Mouse (Mus musculus) hindbrain, embryonic 12.5 days (tissue): ENCODE measurements around the gene Gm42715. TPM values are rescaled to one million over a fixed set of nuclear protein-coding genes. Genes with fewer than 3 reads are reported as not detected.

Experiments used
- ATAC-seq: fragments of 200-750 bp; cut with Nextera tagmentation; 2 replicates; pipeline ENCODE4 v1.8.0; 2017; ENCODE audit warnings: moderate TSS enrichment; ENCODE audit not compliant: low FRiP score
- H3K27ac ChIP-seq: fragments of 300-500 bp; sonication (generic); 2 replicates; pipeline ENCODE4 v1.5.1; 2016; ENCODE audit warnings: mild to moderate bottlenecking
- H3K27me3 ChIP-seq: fragments of 300-500 bp; sonication (generic); 2 replicates; pipeline ENCODE4 v1.6.1; 2016; ENCODE audit warnings: mild to moderate bottlenecking
- H3K36me3 ChIP-seq: fragments of 300-500 bp; sonication (generic); 2 replicates; pipeline ENCODE4 v1.6.1; 2016; ENCODE audit warnings: mild to moderate bottlenecking
- H3K4me1 ChIP-seq: fragments of 300-500 bp; sonication (generic); 2 replicates; pipeline ENCODE4 v1.6.1; 2016
- H3K4me2 ChIP-seq: fragments of 300-500 bp; sonication (generic); replicated peaks from 2 replicates; pipeline ENCODE4 v1.6.1; 2016; ENCODE audit warnings: mild to moderate bottlenecking
- H3K4me3 ChIP-seq: fragments of 300-500 bp; sonication (generic); 2 replicates; pipeline ENCODE4 v1.5.1; 2016; ENCODE audit warnings: mild to moderate bottlenecking
- H3K9ac ChIP-seq: fragments of 300-500 bp; sonication (generic); 2 replicates; pipeline ENCODE4 v1.6.1; 2016; ENCODE audit warnings: mild to moderate bottlenecking, moderate library complexity
- H3K9me3 ChIP-seq: fragments of 300-500 bp; sonication (generic); replicated peaks from 2 replicates; pipeline ENCODE4 v1.6.1; 2016; ENCODE audit warnings: mild to moderate bottlenecking
- WGBS: fragments of 180-500 bp; shearing (Covaris S2); methylation state at CpG from one replicate; pipeline ENCODE4 v1.1.7; 2016; 5-methylcytosine and 5-hydroxymethylcytosine counted together
- polyA plus RNA-seq: library from polyadenylated mRNA; unstranded; fragments of >200 nt; fragmentation: Nextera tagmentation; extraction: Ambion mirVana; gene quantifications from 2 replicates; pipeline ENCODE4 v1.2.1, GENCODE M21; 2016

The Gm42715 gene
- polyA plus RNA-seq, 1 experiment from 2014 or later = 16.9 TPM

DNA sequence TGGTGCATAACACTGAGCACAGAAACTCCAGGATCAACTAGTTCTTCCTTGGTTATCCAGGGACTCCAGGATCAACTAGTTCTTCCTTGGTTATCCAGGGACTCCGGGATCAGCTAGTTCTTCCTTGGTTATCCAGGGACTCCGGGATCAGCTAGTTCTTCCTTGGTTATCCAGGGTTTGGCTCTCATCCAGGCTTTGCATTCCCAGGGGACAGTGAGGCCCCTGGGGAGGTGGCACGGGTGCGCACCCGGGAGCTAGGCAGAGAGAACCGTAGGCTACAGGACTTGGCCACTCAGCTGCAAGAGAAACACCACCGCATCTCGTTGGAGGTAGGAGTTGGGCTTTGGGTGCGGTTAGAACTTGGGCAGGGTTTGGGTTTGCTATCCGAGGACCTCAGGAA is 71.7 kb downstream of the Gm42715 start:
- H3K4me1 ChIP-seq = peaks cover 19% of the 10 kb centered on the region

DNA sequence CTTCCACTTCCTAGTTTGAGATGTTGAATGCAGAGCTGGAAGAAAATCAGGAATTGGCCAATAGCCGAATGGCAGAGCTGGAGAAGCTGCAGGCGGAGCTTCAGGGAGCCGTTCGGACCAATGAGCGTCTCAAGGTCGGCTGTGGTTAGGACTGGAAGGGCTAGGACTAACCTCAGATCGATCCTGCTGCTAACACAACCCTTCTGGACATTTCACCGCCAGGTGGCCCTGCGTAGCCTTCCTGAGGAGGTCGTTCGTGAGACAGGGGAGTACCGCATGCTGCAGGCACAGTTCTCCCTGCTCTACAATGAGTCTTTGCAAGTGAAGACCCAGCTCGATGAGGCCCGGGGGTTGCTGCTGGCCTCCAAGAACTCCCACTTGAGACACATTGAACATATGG is 73.2 kb downstream of the Gm42715 start:
- Histone ChIP-seq H3K4me2 (no peak overlapping the region), H3K27me3 (no peaks in the 10 kb centered on the region), H3K36me3 (peaks cover 74% of the 10 kb centered on the region), H3K9me3 (no peaks in the 10 kb centered on the region), H3K9ac (no peak overlapping the region), H3K4me3 (no peak overlapping the region), H3K27ac (no peak overlapping the region), H3K4me1 (peaks cover 12% of the 10 kb centered on the region)
- WGBS = 90% methylated on average over 14 of the region's 14 CpGs
- ATAC-seq = no peak

More for the DNA sequence above, 71.7 kb downstream of the Gm42715 start:
- WGBS = 95% methylated on average over 10 of the region's 10 CpGs
- Histone ChIP-seq H3K4me2 (no peak overlapping the region), H3K27ac (no peak overlapping the region), H3K36me3 (peaks cover 60% of the 10 kb centered on the region), H3K9me3 (no peaks in the 10 kb centered on the region), H3K4me3 (no peak overlapping the region), H3K27me3 (no peaks in the 10 kb centered on the region), H3K9ac (no peak overlapping the region)
- no peak for ATAC-seq

DNA sequence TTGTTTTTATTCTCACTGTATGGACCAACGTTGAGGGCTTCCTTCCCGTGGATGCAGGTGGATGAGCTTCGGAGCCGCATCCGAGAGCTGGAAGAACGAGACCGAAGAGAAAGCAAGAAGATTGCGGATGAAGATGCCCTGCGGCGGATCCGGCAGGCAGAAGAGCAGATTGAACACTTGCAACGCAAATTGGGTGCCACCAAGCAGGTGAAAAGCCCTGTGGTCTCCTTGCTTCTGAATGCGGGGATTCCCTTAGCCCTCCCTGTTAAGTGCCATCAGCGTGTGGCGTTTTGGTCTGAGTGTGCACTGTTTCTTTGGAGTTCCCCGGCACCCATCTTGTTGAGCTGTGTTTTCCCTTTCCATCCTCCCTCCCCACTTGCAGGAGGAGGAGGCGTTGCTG is 77.4 kb downstream of the Gm42715 start:
- WGBS = 94% methylated on average over 17 of the region's 17 CpGs
- H3K27me3 ChIP-seq = no peaks in the 10 kb centered on the region
- no peak for ATAC-seq
- no peak overlapping the region for H3K27ac ChIP-seq
- no peak overlapping the region for H3K9ac ChIP-seq
- peaks cover 98% of the 10 kb centered on the region for H3K36me3 ChIP-seq
- H3K4me3 ChIP-seq = no peak overlapping the region
- H3K4me1 ChIP-seq = no peaks in the 10 kb centered on the region
- no peaks in the 10 kb centered on the region for H3K9me3 ChIP-seq
- H3K4me2 ChIP-seq = no peak overlapping the region

DNA sequence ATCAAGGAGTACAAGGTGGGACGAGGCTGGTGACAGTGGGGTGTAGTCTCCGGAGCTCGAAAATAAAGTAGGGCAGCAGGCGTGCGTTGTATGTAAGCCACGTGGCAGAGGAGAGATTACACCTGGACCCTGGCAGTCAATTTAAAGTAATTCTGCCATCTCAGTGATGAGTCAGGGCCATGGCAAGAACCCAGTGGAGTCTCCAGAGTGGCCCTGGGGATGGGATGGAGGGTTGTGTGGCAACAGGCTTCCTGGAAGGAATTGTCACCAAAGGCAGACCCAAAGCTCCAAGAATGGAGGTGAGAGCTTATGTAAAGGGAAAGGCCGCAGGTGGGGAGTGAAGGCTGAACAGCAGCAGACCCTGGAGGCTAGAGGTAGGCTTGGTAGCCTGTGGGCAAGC is 81.2 kb downstream of the Gm42715 start:
- Histone ChIP-seq H3K27me3 (no peaks in the 10 kb centered on the region), H3K36me3 (peaks cover 92% of the 10 kb centered on the region), H3K4me1 (no peaks in the 10 kb centered on the region), H3K4me3 (no peak overlapping the region), H3K27ac (no peak overlapping the region), H3K9ac (no peak overlapping the region), H3K9me3 (no peaks in the 10 kb centered on the region), H3K4me2 (no peak overlapping the region)
- ATAC-seq = no peak
- 97% methylated on average over 7 of the region's 7 CpGs for WGBS

DNA sequence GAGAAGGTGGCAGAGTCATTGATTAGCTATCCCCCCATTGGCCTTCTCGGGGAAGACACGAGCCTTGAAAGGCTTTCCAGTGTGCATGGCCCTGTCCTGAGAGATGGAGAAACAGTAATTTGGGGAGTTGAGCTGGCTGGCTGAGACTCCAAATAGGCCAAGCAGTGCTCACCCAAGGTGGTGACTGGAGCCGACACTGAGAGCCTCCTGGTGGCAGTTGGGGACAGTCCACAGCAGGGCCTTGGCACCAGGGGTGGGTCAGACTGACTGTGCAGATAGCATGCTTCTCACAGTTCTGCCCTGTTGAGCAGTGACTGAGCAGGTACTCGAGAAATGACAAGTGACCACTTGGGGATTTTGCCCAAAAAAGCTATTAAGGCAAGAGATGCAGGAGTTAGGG is 82.4 kb downstream of the Gm42715 start:
- H3K4me1 ChIP-seq = no peaks in the 10 kb centered on the region
- H3K9ac ChIP-seq = no peak overlapping the region
- no peaks in the 10 kb centered on the region for H3K9me3 ChIP-seq
- H3K27me3 ChIP-seq = no peaks in the 10 kb centered on the region
- 91% methylated on average over 4 of the region's 4 CpGs for whole genome bisulfite sequencing
- no peak overlapping the region for H3K27ac ChIP-seq
- H3K4me3 ChIP-seq = no peak overlapping the region
- no peak for ATAC-seq
- H3K36me3 ChIP-seq = peaks cover 88% of the 10 kb centered on the region
- H3K4me2 ChIP-seq = no peak overlapping the region

DNA sequence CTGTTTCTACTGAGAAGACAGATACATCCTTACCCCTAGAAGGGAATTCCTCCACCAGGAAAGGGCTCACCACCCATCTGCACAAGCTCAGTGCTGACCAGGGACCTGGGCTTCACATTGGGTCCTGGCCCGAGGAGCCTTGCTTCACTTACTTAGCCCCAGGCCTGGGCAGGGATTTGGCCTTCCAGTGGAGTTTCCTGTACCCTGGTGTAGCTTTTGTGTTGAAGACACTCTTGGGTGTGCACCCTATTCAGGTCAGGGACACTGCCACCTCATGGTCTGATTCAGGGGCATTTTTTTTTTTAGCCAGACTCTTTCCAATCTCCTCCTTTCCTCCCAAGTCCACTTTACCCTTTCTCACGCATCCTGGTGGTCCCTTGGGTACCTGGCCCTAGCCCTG is 83.5 kb downstream of the Gm42715 start:
- 95% methylated on average over 2 of the region's 2 CpGs for WGBS

DNA sequence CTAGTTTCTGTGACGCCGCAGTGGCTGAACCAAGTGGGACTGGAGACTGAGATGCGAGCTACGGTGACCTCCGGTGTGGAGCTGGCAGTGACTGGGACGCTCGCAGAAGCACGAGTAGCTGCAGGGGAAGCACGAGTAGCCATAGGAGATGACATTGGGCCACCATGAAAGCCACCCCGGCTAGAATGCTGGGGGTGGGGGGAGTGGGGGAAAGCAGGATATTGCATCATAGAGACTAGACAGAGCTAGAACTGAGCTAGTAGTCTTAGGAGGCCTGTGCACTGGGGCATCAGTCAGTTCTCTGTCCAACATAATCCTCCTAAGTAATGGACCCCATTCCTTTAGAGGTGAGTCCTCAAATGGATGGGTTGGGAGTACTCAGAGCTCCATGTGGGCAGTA is 84.9 kb downstream of the Gm42715 start:
- Histone ChIP-seq H3K4me3 (no peak overlapping the region), H3K4me2 (no peak overlapping the region), H3K4me1 (no peaks in the 10 kb centered on the region), H3K9ac (no peak overlapping the region), H3K9me3 (no peaks in the 10 kb centered on the region), H3K27me3 (no peaks in the 10 kb centered on the region), H3K36me3 (peaks cover 88% of the 10 kb centered on the region), H3K27ac (no peak overlapping the region)
- 91% methylated on average over 10 of the region's 10 CpGs for WGBS
- ATAC-seq = no peak

More for the DNA sequence above, 83.5 kb downstream of the Gm42715 start:
- no peak overlapping the region for H3K9ac ChIP-seq
- no peak overlapping the region for H3K27ac ChIP-seq
- no peak overlapping the region for H3K4me2 ChIP-seq
- no peaks in the 10 kb centered on the region for H3K27me3 ChIP-seq
- H3K36me3 ChIP-seq = peaks cover 88% of the 10 kb centered on the region
- H3K4me1 ChIP-seq = no peaks in the 10 kb centered on the region
- H3K4me3 ChIP-seq = no peak overlapping the region
- H3K9me3 ChIP-seq = no peaks in the 10 kb centered on the region
- no peak for ATAC-seq

DNA sequence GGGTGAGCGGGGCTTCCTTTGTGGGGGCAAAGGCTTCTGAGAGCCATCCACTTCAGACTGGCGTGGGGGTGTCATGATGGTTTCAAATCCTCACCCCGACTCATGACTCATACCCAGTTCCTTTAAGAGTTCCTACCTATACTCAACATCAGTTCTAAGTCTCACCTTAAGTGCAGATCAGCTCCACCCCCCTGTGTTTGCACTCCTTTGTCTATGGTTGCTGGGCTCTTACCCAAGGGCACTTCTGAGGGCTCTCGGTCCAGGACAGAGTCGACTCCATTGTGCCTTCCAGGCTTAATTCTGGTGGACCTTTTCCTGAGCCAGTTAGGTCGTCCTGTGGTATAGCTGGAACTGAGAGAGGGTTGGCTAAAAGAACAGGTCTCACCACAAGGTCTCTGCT is 87.8 kb downstream of the Gm42715 start:
- no peaks in the 10 kb centered on the region for H3K9me3 ChIP-seq
- no peaks in the 10 kb centered on the region for H3K27me3 ChIP-seq
- H3K4me2 ChIP-seq = no peak overlapping the region
- ATAC-seq = no peak
- H3K27ac ChIP-seq = no peak overlapping the region
- no peak overlapping the region for H3K4me3 ChIP-seq
- no peak overlapping the region for H3K9ac ChIP-seq
- WGBS = 88% methylated on average over 6 of the region's 6 CpGs
- H3K36me3 ChIP-seq = peaks cover 90% of the 10 kb centered on the region
- H3K4me1 ChIP-seq = no peaks in the 10 kb centered on the region

DNA sequence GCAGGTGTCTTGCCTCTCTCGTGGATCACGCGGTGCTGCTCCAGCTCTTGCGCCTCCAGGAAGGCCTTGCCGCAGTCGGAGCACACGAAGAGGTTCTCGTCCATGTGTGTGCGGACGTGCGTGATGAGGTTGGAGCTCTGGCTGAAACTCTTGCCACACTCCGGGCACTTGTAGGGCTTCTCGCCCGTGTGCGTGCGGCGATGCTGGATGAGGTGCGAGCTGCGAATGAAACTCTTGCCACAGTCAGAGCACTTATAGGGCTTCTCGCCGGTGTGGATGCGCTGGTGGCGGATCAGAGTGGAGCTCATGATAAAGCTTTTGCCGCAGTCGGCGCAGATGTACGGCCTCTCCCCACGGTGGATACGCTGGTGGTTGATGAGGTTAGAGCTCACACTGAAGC is 91.6 kb downstream of the Gm42715 start:
- peaks cover 69% of the 10 kb centered on the region for H3K36me3 ChIP-seq
- H3K4me2 ChIP-seq = no peak overlapping the region
- 97% methylated on average over 29 of the region's 29 CpGs for WGBS

DNA sequence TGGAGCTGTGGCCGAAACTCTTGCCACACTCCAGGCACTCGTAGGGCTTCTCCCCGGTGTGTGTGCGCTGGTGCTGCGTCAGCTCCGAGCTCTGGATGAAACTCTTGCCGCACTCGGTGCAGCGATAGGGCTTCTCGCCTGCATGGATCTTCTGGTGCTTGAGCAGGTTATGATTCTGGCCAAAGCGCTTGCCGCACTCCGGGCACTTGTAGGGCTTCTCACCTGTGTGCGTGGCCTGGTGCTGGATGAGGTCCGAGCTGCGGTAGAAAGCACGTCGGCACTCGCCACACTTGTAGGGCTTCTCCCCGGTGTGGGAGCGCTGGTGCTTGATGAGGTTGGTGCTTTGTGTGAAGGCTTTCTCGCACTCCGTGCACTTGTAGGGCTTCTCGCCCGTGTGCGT is 92.2 kb downstream of the Gm42715 start:
- 96% methylated on average over 26 of the region's 26 CpGs for WGBS
- H3K4me3 ChIP-seq = no peak overlapping the region
- H3K36me3 ChIP-seq = peaks cover 64% of the 10 kb centered on the region
- H3K4me2 ChIP-seq = no peak overlapping the region
- H3K27ac ChIP-seq = no peak overlapping the region
- peaks cover 17% of the 10 kb centered on the region for H3K4me1 ChIP-seq
- no peak for ATAC-seq
- no peaks in the 10 kb centered on the region for H3K9me3 ChIP-seq
- H3K9ac ChIP-seq = no peak overlapping the region
- no peaks in the 10 kb centered on the region for H3K27me3 ChIP-seq

More for the DNA sequence above, 91.6 kb downstream of the Gm42715 start:
- Histone ChIP-seq H3K27ac (no peak overlapping the region), H3K9me3 (no peaks in the 10 kb centered on the region), H3K9ac (no peak overlapping the region), H3K4me1 (peaks cover 12% of the 10 kb centered on the region), H3K27me3 (no peaks in the 10 kb centered on the region), H3K4me3 (no peak overlapping the region)
- ATAC-seq = no peak

DNA sequence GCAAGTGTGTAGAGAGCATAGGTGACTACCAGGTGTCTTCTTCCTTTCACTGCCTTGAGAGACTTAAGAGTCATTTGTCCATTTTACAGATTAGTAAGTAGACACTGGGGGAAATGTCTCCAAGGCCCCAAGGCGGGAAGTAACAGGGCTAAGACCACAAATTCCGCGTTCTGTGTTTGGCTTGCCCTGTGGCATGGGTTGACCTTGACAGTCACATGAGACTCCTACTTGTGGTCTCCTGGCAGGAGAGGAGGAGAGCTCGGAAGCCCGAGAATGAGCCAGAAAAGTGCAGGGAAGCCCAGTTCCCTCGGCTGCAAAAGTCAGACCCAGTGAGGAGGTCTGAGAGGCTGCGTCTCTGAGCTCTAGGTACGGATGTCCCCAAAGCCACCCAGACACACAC is 94.1 kb downstream of the Gm42715 start:
- Histone ChIP-seq H3K9me3 (no peaks in the 10 kb centered on the region), H3K4me1 (peaks cover 26% of the 10 kb centered on the region), H3K36me3 (peaks cover 44% of the 10 kb centered on the region), H3K27ac (no peak overlapping the region), H3K4me3 (peak overlapping the region; percentile 100), H3K9ac (peak overlapping the region; percentile 98), H3K27me3 (no peaks in the 10 kb centered on the region), H3K4me2 (peak overlapping the region; percentile 82)
- ATAC-seq = no peak
- 79% methylated on average over 8 of the region's 8 CpGs for WGBS

DNA sequence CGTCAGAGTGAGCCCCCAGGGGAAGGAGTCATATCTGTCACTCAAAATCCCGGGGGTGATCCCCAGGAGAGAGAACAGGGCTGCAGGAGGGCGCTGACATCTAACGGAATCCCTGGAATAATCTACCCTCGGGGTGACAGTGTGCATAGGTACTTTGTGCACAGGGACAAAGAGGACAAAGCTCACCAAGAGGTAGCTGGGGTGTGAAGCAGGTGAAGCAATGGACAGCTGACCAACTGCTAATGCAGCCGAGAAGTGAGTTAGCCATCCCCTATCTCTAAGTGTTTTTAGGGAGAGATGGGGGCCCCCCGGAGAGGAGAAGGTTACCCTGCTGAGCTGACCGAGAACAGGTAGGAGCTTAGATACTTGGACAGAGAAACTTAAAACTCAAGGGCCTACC is 94.7 kb downstream of the Gm42715 start:
- Histone ChIP-seq H3K36me3 (peaks cover 39% of the 10 kb centered on the region), H3K4me1 (peaks cover 26% of the 10 kb centered on the region), H3K4me2 (peak overlapping the region; percentile 82), H3K9me3 (no peaks in the 10 kb centered on the region), H3K27me3 (no peaks in the 10 kb centered on the region), H3K27ac (peak overlapping the region; percentile 87; the same call in 1 of the 2 replicates), H3K9ac (peak overlapping the region; percentile 98), H3K4me3 (peak overlapping the region; percentile 100)
- 25% methylated on average over 8 of the region's 8 CpGs for WGBS
- no peak for ATAC-seq

DNA sequence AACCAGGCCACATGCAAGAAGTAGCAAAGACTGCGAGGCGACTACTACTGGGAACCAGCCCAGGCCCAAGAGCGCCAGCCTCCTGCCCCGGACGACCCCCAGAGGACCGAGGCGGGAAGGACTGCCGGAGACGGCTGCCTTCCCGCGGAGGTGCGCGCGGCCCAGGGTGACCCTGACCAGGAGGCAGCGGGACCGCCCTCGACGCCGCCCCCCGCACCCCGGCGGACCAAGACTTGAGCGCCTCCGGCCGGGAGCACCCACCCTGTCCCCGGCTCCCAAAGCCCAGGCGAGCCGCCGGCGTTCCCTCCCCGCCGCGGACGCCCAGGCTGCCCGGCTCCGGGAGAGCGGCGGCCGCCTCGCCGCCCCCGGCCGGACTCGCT is 95.1 kb downstream of the Gm42715 start:
- Histone ChIP-seq H3K4me3 (peak overlapping the region; percentile 100), H3K27ac (peak overlapping the region; percentile 87), H3K27me3 (no peaks in the 10 kb centered on the region), H3K4me2 (peak overlapping the region; percentile 82), H3K4me1 (peaks cover 26% of the 10 kb centered on the region), H3K9ac (peak overlapping the region; percentile 98), H3K36me3 (peaks cover 34% of the 10 kb centered on the region), H3K9me3 (no peaks in the 10 kb centered on the region)
- no peak; the same call in 1 of the 2 replicates for ATAC-seq
- 0% methylated on average over 14 of the region's 44 CpGs for WGBS
